Mouse (Mus musculus): Measurements from ENCODE around the gene Mcl1. TPM values are rescaled to one million over a fixed set of nuclear protein-coding genes. Genes with fewer than 3 reads are reported as not detected.

Gene Mcl1
- polyA plus RNA-seq, 1 experiment: 36.9 TPM

- TF ChIP-seq TAL1 (IDR thresholded peaks at IDR 0.05; ENCODE audit: low read length) (no peak), GATA1 (IDR thresholded peaks at IDR 0.05; ENCODE audit: low read length) (no peak)
- Histone ChIP-seq H3K27me3 (ENCODE audit: control insufficient read depth) (peaks cover 8% of the 10 kb centered on the region), H3K4me3 (replicated peaks) (no peak overlapping the region), H3K36me3 (ENCODE audit: control insufficient read depth) (peaks cover 50% of the 10 kb centered on the region), H3K9me3 (ENCODE audit: control insufficient read depth, low read length) (no peaks in the 10 kb centered on the region), H3K4me1 (ENCODE audit: control insufficient read depth) (peaks cover 82% of the 10 kb centered on the region)
Observed at GRCm38 (mm10) chr3:95677420-95678090, 19.0 kb downstream of the Mcl1 start.

- H3K4me1 ChIP-seq (ENCODE audit: control insufficient read depth): peaks cover 62% of the 10 kb centered on the region
- peaks cover 8% of the 10 kb centered on the region for H3K27me3 ChIP-seq (ENCODE audit: control insufficient read depth)
- H3K4me3 ChIP-seq (replicated peaks): no peak overlapping the region
- peaks cover 36% of the 10 kb centered on the region for H3K36me3 ChIP-seq (ENCODE audit: control insufficient read depth)
- TF ChIP-seq GATA1 (IDR thresholded peaks at IDR 0.05; ENCODE audit: low read length): no peak
- H3K9me3 ChIP-seq (ENCODE audit: control insufficient read depth, low read length): no peaks in the 10 kb centered on the region
Observed at GRCm38 (mm10) chr3:95679551-95679950, 21.0 kb downstream of the Mcl1 start.

- TF ChIP-seq TAL1 (IDR thresholded peaks at IDR 0.05; ENCODE audit: low read length) (no peak), GATA1 (IDR thresholded peaks at IDR 0.05; ENCODE audit: low read length) (no peak)
- no peak overlapping the region for H3K4me3 ChIP-seq (replicated peaks)
- peaks cover 26% of the 10 kb centered on the region for H3K36me3 ChIP-seq (ENCODE audit: control insufficient read depth)
- H3K9me3 ChIP-seq (ENCODE audit: control insufficient read depth, low read length): no peaks in the 10 kb centered on the region
- H3K4me1 ChIP-seq (ENCODE audit: control insufficient read depth): peaks cover 53% of the 10 kb centered on the region
- H3K27me3 ChIP-seq (ENCODE audit: control insufficient read depth): peaks cover 16% of the 10 kb centered on the region
Observed at GRCm38 (mm10) chr3:95680673-95681072, 22.1 kb downstream of the Mcl1 start.

GRCm38 (mm10) chr3:95681365-95681764 lies 22.8 kb downstream of the Mcl1 start:
- H3K9me3 ChIP-seq (ENCODE audit: control insufficient read depth, low read length): no peaks in the 10 kb centered on the region
- H3K27me3 ChIP-seq (ENCODE audit: control insufficient read depth): peaks cover 23% of the 10 kb centered on the region
- no peak for TF ChIP-seq TAL1 (IDR thresholded peaks at IDR 0.05; ENCODE audit: low read length)
- TF ChIP-seq GATA1 (IDR thresholded peaks at IDR 0.05; ENCODE audit: low read length): no peak
- H3K4me3 ChIP-seq (replicated peaks): no peak overlapping the region
- peaks cover 46% of the 10 kb centered on the region for H3K4me1 ChIP-seq (ENCODE audit: control insufficient read depth)
- peaks cover 19% of the 10 kb centered on the region for H3K36me3 ChIP-seq (ENCODE audit: control insufficient read depth)

GRCm38 (mm10) chr3:95682878-95683277 lies 24.3 kb downstream of the Mcl1 start:
- Histone ChIP-seq H3K9me3 (ENCODE audit: control insufficient read depth, low read length) (no peaks in the 10 kb centered on the region), H3K27me3 (ENCODE audit: control insufficient read depth) (peaks cover 38% of the 10 kb centered on the region), H3K36me3 (ENCODE audit: control insufficient read depth) (peaks cover 4% of the 10 kb centered on the region), H3K4me3 (replicated peaks) (no peak overlapping the region), H3K4me1 (ENCODE audit: control insufficient read depth) (peaks cover 43% of the 10 kb centered on the region)
- TF ChIP-seq GATA1 (IDR thresholded peaks at IDR 0.05; ENCODE audit: low read length) (no peak), TAL1 (IDR thresholded peaks at IDR 0.05; ENCODE audit: low read length) (no peak)

GRCm38 (mm10) chr3:95684846-95685245 lies 26.3 kb downstream of the Mcl1 start:
- Histone ChIP-seq H3K27me3 (ENCODE audit: control insufficient read depth) (peaks cover 46% of the 10 kb centered on the region), H3K36me3 (ENCODE audit: control insufficient read depth) (no peaks in the 10 kb centered on the region; the same call in 1 of the 2 replicates), H3K4me1 (ENCODE audit: control insufficient read depth) (peaks cover 40% of the 10 kb centered on the region), H3K9me3 (ENCODE audit: control insufficient read depth, low read length) (no peaks in the 10 kb centered on the region), H3K4me3 (replicated peaks) (no peak overlapping the region)
- TF ChIP-seq GATA1 (IDR thresholded peaks at IDR 0.05; ENCODE audit: low read length) (no peak), TAL1 (IDR thresholded peaks at IDR 0.05; ENCODE audit: low read length) (no peak)

GRCm38 (mm10) chr3:95685301-95685700 lies 26.7 kb downstream of the Mcl1 start:
- H3K4me3 ChIP-seq (replicated peaks): no peak overlapping the region
- peaks cover 46% of the 10 kb centered on the region for H3K27me3 ChIP-seq (ENCODE audit: control insufficient read depth)
- no peak for TF ChIP-seq TAL1 (IDR thresholded peaks at IDR 0.05; ENCODE audit: low read length)
- TF ChIP-seq GATA1 (IDR thresholded peaks at IDR 0.05; ENCODE audit: low read length): no peak
- H3K4me1 ChIP-seq (ENCODE audit: control insufficient read depth): peaks cover 35% of the 10 kb centered on the region
- no peaks in the 10 kb centered on the region for H3K9me3 ChIP-seq (ENCODE audit: control insufficient read depth, low read length)
- no peaks in the 10 kb centered on the region for H3K36me3 ChIP-seq (ENCODE audit: control insufficient read depth)

GRCm38 (mm10) chr3:95685701-95686100 lies 27.1 kb downstream of the Mcl1 start:
- Histone ChIP-seq H3K4me1 (ENCODE audit: control insufficient read depth) (peaks cover 32% of the 10 kb centered on the region), H3K36me3 (ENCODE audit: control insufficient read depth) (no peaks in the 10 kb centered on the region), H3K9me3 (ENCODE audit: control insufficient read depth, low read length) (no peaks in the 10 kb centered on the region), H3K4me3 (replicated peaks) (no peak overlapping the region), H3K27me3 (ENCODE audit: control insufficient read depth) (peaks cover 46% of the 10 kb centered on the region)
- TF ChIP-seq GATA1 (IDR thresholded peaks at IDR 0.05; ENCODE audit: low read length): no peak
- TF ChIP-seq TAL1 (IDR thresholded peaks at IDR 0.05; ENCODE audit: low read length): no peak

GRCm38 (mm10) chr3:95686492-95687167 lies 28.0 kb downstream of the Mcl1 start:
- Histone ChIP-seq H3K4me1 (ENCODE audit: control insufficient read depth) (peaks cover 23% of the 10 kb centered on the region), H3K4me3 (replicated peaks) (no peak overlapping the region), H3K36me3 (ENCODE audit: control insufficient read depth) (no peaks in the 10 kb centered on the region), H3K27me3 (ENCODE audit: control insufficient read depth) (peaks cover 42% of the 10 kb centered on the region), H3K9me3 (ENCODE audit: control insufficient read depth, low read length) (no peaks in the 10 kb centered on the region)
- no peak for TF ChIP-seq GATA1 (IDR thresholded peaks at IDR 0.05; ENCODE audit: low read length)
